Mouse (Mus musculus) intestine, embryonic 16.5 days (tissue): ENCODE measurements around the gene Fto. TPM values are rescaled to one million over a fixed set of nuclear protein-coding genes. Genes with fewer than 3 reads are reported as not detected.

Experiments used
- ATAC-seq: fragments of 200-750 bp; cut with Nextera tagmentation; 2 replicates; pipeline ENCODE4 v1.8.0; 2017; ENCODE audit warnings: moderate TSS enrichment, moderate library complexity
- H3K27ac ChIP-seq: fragments of 300-500 bp; sonication (generic); 2 replicates; pipeline ENCODE4 v1.5.1; 2014; ENCODE audit warnings: mild to moderate bottlenecking, low read length
- H3K27me3 ChIP-seq: fragments of 300-500 bp; sonication (generic); replicated peaks from 2 replicates; pipeline ENCODE4 v1.6.1; 2014; ENCODE audit warnings: low read length, control low read depth, mixed read lengths; ENCODE audit not compliant: control insufficient read depth, insufficient read depth
- H3K36me3 ChIP-seq: fragments of 300-500 bp; sonication (generic); 2 replicates; pipeline ENCODE4 v1.6.1; 2014; ENCODE audit warnings: low read length, control low read depth; ENCODE audit not compliant: control insufficient read depth, insufficient read depth
- H3K4me1 ChIP-seq: fragments of 300-500 bp; sonication (generic); 2 replicates; pipeline ENCODE4 v1.6.1; 2014; ENCODE audit warnings: low read length, control low read depth, mixed read lengths; ENCODE audit not compliant: control insufficient read depth, insufficient read depth
- H3K4me2 ChIP-seq: fragments of 300-500 bp; sonication (generic); 2 replicates; pipeline ENCODE4 v1.6.1; 2014; ENCODE audit warnings: low read depth, low read length, control low read depth
- H3K4me3 ChIP-seq: fragments of 300-500 bp; sonication (generic); 2 replicates; pipeline ENCODE4 v1.5.1; 2014; ENCODE audit warnings: mild to moderate bottlenecking, low read length
- H3K9ac ChIP-seq: fragments of 300-500 bp; sonication (generic); 2 replicates; pipeline ENCODE4 v1.6.1; 2014; ENCODE audit warnings: low read depth, low read length
- H3K9me3 ChIP-seq: fragments of 300-500 bp; sonication (generic); 2 replicates; pipeline ENCODE4 v1.6.1; 2016; ENCODE audit warnings: low read length, control low read depth; ENCODE audit not compliant: control insufficient read depth
- WGBS: fragments of 180-500 bp; shearing (Covaris S2); extraction: QIAGEN DNeasy Blood & Tissue Kit; methylation state at CpG from one replicate; pipeline ENCODE4 v1.1.7; 2014; 5-methylcytosine and 5-hydroxymethylcytosine counted together
- polyA plus RNA-seq: library from polyadenylated mRNA; unstranded; fragments of >200 nt; fragmentation: Nextera tagmentation; extraction: Ambion mirVana; gene quantifications from 2 replicates; pipeline ENCODE4 v1.2.1, GENCODE M21; 2015

The Fto gene
- polyA plus RNA-seq, result 56.0 and 58.1 TPM in 2 replicates

DNA sequence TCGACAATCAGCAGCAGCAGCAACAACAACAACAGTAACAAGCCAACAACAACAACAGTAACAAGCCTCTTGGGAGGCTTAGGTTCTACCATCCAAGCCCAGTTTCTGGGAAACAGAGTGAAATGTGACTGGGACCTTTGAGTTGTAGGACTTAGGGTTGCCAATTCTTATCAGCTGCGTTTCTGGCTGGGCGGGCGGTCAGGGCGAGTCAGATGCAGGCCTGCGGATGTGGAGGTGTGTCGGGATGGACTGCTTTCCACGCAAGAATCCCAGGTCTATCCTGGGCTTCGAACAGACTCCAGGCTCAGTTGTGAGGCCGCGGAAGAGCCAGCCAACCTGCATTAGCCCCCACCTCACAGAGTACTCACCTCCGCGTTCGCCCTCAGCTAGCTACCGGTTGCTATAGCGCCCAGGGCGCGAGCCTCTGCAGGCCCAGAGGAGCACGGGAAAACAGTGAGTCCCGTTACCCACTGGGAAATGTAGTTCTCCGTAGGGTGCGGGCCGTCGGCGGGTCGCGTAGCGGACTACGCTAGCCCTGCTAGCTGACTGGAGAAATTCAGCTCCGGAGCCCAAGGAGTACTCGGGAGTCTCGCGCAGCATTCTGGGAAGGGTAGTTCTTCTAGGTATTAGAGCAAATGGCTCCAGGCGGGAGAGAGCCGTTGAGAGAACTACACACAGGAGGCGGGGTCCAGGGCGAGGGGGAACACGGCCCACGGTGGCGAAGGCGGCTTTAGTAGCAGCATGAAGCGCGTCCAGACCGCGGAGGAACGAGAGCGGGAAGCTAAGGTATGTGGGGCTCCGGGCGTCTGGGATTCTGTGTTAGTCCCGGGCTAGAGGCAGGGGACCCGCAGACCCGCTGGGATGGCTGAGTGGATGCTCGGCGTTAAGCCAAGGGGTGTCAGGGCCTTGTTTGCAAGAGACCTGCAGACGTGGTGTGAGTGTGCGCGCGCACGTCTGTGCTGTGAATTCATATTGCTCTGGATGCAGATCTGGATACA lies at the start of gene Fto, which contains the start of gene Rpgrip1l:
TSS of gene Fto (plus strand) at position 691 of the 998 bp plus-strand sequence.
TSS of gene Rpgrip1l (minus strand) at position 428 of the 998 bp plus-strand sequence.
- ATAC-seq, result peak; percentile 100

DNA sequence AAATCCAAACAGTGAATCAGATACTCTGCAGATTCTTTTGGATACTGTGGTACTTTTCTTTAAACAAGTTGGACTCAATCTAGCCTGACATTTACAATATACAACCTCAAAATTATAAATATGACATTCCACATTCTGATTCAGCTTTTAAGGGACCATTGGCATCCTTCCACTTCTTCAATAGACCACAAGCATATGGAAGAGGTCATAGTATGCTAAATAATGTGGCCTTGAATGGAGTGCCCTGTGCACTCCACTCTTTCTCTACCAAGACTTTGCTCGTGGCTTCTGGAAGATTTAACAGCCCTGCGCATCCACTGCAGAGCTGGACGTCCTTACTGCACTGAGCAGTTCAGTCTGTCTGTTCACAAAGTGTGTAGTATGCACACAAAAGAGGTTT lies 49.4 kb upstream of the Fto start:
- Histone ChIP-seq H3K9ac (no peak overlapping the region), H3K4me2 (no peak overlapping the region), H3K27me3 (no peaks in the 10 kb centered on the region), H3K27ac (no peak overlapping the region), H3K4me1 (no peaks in the 10 kb centered on the region), H3K4me3 (no peak overlapping the region), H3K9me3 (no peaks in the 10 kb centered on the region), H3K36me3 (no peaks in the 10 kb centered on the region)
- WGBS, result 58% methylated on average over 3 of the region's 3 CpGs
- no peak for ATAC-seq

More for the DNA sequence above, at the start of gene Fto, which contains the start of gene Rpgrip1l:
- peak within 1 kb of the TSS; percentile 79 for H3K4me2 ChIP-seq
- H3K4me1 ChIP-seq, result 0 out of 2 replicates have a peak, but pooled peaks cover 10% of the 10 kb centered on the region
- no peaks in the 10 kb centered on the region for H3K36me3 ChIP-seq
- no peaks in the 10 kb centered on the region for H3K9me3 ChIP-seq
- no peaks in the 10 kb centered on the region for H3K27me3 ChIP-seq
- peak within 1 kb of the TSS; percentile 83 for H3K4me3 ChIP-seq
- H3K27ac ChIP-seq, result peak within 1 kb of the TSS; percentile 84
- H3K9ac ChIP-seq, result peak within 1 kb of the TSS; percentile 94
- 1% methylated on average over 59 of the region's 59 CpGs for WGBS

DNA sequence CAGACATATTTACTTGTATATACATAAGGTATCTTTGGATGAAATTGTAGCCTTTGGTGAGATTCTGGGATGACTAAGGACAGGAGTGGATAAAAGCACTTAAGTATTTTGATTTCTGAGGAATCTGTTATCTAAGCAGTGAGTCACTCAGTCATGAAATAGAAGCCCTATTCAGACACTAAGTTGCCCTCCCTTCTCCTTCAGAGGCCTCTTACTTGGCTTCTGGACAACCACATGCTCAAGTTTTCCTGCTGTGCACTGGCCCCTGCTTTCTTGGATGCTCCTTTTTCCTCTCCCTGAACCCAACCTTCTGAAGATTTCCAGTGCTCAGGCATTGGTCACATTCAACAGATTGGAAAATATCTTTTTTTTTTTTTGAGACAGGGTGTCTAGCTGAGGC lies 48.8 kb upstream of the Fto start:
- no peak for ATAC-seq
- Histone ChIP-seq H3K27ac (no peak overlapping the region), H3K9ac (no peak overlapping the region), H3K4me2 (no peak overlapping the region), H3K9me3 (no peaks in the 10 kb centered on the region), H3K4me3 (no peak overlapping the region), H3K4me1 (no peaks in the 10 kb centered on the region), H3K27me3 (no peaks in the 10 kb centered on the region), H3K36me3 (no peaks in the 10 kb centered on the region)

DNA sequence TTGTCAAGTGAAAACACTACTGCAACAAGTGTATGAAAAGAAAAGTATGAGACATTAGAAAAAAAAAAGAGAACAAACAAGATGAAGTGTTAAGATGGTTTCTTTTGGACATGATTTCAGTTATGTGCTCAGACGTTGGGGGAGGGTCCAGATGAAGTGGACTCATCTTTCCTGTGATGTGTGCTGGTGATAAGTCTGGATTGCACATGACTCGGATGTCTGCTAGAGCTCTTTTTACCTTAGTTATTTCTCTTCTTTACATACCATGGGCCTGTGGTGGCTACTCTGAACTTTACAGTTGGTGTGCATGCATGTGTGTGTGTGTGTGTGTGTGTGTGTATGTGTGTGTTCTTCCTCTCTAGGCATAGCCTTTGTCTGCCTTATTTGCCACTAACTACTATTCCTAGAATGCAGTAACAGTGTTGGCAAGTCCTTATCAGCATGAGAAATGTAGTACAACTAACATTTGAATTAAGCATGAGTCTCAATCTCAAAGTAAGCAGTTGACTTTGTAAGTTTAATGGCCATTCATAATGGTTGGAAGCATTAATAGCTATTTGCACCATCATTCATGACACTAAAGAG lies 43.9 kb upstream of the Fto start:
- Histone ChIP-seq H3K4me2 (no peak overlapping the region), H3K36me3 (no peaks in the 10 kb centered on the region), H3K4me3 (no peak overlapping the region), H3K4me1 (no peaks in the 10 kb centered on the region), H3K27me3 (no peaks in the 10 kb centered on the region), H3K27ac (no peak overlapping the region), H3K9ac (no peak overlapping the region), H3K9me3 (no peaks in the 10 kb centered on the region)
- 69% methylated on average over 2 of the region's 2 CpGs for WGBS
- no peak for ATAC-seq

DNA sequence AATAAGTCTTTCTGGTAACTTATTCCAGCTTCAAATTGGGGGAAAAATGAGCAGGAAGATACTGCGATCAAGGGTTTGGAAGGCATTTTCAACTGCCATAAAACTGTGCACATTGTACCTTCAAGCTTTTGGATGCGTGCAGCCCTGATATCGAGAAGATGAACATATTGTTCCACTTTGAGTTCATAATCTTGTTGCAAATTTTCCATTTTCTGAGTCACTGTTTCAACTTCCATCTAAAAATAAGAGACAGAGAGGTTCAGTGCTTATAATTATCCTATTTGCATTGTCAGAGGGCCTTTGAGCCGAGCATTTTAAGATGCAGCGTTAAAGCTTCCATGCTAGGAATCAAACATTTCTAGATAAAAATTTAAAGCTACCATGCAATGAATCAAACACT lies 39.8 kb upstream of the Fto start:
- H3K27ac ChIP-seq, result no peak overlapping the region
- H3K9ac ChIP-seq, result no peak overlapping the region
- H3K4me1 ChIP-seq, result no peaks in the 10 kb centered on the region
- no peaks in the 10 kb centered on the region; the same call in 1 of the 2 replicates for H3K36me3 ChIP-seq
- no peaks in the 10 kb centered on the region for H3K27me3 ChIP-seq
- H3K9me3 ChIP-seq, result no peaks in the 10 kb centered on the region
- WGBS, result 94% methylated on average over 5 of the region's 5 CpGs
- ATAC-seq, result no peak
- no peak overlapping the region for H3K4me3 ChIP-seq
- no peak overlapping the region for H3K4me2 ChIP-seq

DNA sequence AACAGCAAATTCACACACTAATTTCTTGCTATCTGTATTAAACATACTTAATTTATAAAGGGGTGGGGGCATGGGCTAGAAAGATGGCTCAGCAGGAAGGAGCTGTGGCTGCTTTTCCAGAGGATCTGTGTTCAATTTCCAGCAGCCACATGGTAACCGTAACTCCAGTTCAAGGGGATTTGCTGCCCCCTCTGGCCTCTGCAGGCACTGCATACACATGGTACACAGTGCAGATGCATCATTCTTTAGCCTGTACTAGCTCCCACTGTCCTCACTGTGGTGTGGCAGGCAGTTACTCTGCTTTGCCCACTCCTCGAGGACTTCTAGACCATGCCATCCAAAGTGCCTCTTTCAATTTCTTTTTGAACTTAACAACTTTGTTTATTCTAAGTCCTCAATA lies 37.0 kb upstream of the Fto start:
- 88% methylated on average over 2 of the region's 2 CpGs for WGBS
- no peak overlapping the region for H3K4me3 ChIP-seq
- no peak overlapping the region for H3K4me2 ChIP-seq

DNA sequence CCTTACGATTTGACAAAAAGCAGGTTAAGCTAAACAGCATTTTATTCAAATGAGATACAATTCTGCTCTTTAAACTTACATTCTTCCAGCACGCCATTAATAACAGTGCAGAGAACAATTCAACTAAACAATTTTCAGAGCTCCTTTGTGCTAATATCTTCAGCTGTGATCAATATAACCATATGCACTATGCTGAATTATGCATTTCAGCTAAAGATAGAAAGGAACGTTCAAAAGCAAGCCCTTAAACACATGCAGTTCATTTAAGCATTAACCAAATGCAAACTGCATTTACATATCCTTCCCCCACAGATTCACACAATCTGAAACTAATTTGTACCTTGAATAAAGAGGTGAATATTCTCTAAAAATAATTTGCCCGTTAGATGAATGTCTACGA lies 35.3 kb upstream of the Fto start:
- no peaks in the 10 kb centered on the region; the same call in 1 of the 2 replicates for H3K36me3 ChIP-seq
- no peak overlapping the region for H3K4me3 ChIP-seq
- H3K9me3 ChIP-seq, result no peaks in the 10 kb centered on the region
- 84% methylated on average over 5 of the region's 5 CpGs for WGBS
- no peak overlapping the region for H3K27ac ChIP-seq
- H3K4me2 ChIP-seq, result no peak overlapping the region
- H3K9ac ChIP-seq, result no peak overlapping the region
- H3K27me3 ChIP-seq, result no peaks in the 10 kb centered on the region
- no peak for ATAC-seq
- H3K4me1 ChIP-seq, result no peaks in the 10 kb centered on the region

More for the DNA sequence above, 37.0 kb upstream of the Fto start:
- H3K9ac ChIP-seq, result no peak overlapping the region
- H3K27me3 ChIP-seq, result no peaks in the 10 kb centered on the region
- no peaks in the 10 kb centered on the region for H3K9me3 ChIP-seq
- no peak for ATAC-seq
- no peaks in the 10 kb centered on the region; the same call in 1 of the 2 replicates for H3K36me3 ChIP-seq
- H3K27ac ChIP-seq, result no peak overlapping the region
- no peaks in the 10 kb centered on the region for H3K4me1 ChIP-seq

DNA sequence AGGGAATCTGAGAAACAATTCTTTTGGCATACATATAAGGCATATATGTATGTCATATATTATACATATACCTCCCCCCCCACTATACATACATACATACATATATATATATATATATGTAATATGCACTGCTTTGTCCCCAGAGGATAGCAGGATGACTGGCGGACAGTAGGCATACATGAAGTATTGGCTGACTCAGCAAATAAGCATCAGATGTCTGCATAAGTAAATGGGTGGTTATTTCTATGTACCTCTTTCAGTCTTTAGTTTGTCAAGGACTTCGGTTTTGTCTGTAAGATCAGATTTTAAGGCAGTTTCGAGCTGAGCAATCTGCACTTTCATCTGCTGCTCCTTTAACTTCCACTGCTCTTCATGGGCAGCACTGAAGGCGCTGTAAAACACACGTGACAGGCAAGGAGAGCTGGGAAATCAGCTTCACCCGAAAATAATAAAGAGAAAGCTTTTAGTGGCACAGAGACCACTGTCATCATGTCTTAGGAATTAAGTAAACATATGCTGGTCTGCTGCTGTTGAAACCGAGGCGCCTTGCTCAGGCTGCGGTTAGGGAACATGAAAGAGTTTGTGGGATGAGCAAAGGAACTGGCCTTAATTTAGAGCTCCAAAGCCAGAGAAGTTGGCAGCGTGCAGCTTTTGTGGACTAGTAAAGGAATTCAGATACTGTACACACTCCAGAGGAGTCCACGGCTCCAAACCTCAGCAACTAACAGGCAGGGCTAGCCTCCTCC lies 32.7 kb upstream of the Fto start:
- 67% methylated on average over 11 of the region's 11 CpGs for WGBS
- no peak for ATAC-seq

DNA sequence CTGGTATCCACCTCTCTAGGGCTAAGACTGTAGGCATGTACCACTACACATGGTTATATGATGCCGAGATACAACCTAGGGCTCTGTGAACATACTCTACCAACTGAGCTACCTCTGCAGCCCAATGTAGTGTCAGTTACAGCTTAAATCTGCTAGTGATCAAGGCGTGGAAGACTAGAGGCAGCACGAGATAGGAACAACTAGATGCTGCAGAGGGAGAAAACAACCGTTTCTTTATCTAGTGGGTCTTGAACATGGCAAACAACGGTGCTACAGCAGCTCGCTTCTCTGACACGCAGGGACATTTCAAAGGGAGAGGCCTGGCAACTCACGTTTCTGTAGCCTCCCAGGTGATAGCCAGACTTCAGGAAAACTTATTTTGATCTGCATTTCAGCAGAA lies 31.8 kb upstream of the Fto start:
- Histone ChIP-seq H3K4me3 (no peak overlapping the region), H3K27me3 (no peaks in the 10 kb centered on the region), H3K36me3 (no peaks in the 10 kb centered on the region), H3K27ac (no peak overlapping the region), H3K9ac (no peak overlapping the region), H3K4me1 (no peaks in the 10 kb centered on the region), H3K4me2 (no peak overlapping the region), H3K9me3 (no peaks in the 10 kb centered on the region)
- 75% methylated on average over 8 of the region's 8 CpGs for WGBS
- ATAC-seq, result no peak

More for the DNA sequence above, 32.7 kb upstream of the Fto start:
- Histone ChIP-seq H3K9ac (no peak overlapping the region), H3K9me3 (no peaks in the 10 kb centered on the region), H3K4me2 (no peak overlapping the region), H3K4me1 (no peaks in the 10 kb centered on the region), H3K4me3 (no peak overlapping the region), H3K36me3 (no peaks in the 10 kb centered on the region), H3K27ac (no peak overlapping the region), H3K27me3 (no peaks in the 10 kb centered on the region)
